Mouse (Mus musculus) spleen, adult 2 months (tissue): ENCODE results near the gene Olfr71.

Source experiments
- CTCF ChIP-seq: fragments of 200-500 bp; IDR thresholded peaks from 2 replicates; pipeline ENCODE4 v1.5.1; 2011; ENCODE audit warnings: mild to moderate bottlenecking, inconsistent platforms; ENCODE audit not compliant: insufficient read depth, insufficient read length, insufficient replicate concordance; ENCODE audit errors: extremely low read depth
- POLR2A ChIP-seq: fragments of 200-500 bp; IDR thresholded peaks from 2 replicates; pipeline ENCODE4 v1.6.1; 2011; ENCODE audit warnings: low read depth, low read length, inconsistent platforms

- TF ChIP-seq CTCF, result no peak
- TF ChIP-seq POLR2A, result no peak
Observed at GRCm38 (mm10) chr4:43666412-43666811, 43.6 kb downstream of the Olfr71 start.
